Mouse (Mus musculus) heart, embryonic 16.5 days (tissue): ENCODE results near the gene Tbc1d2. TPM values are rescaled to one million over a fixed set of nuclear protein-coding genes. Genes with fewer than 3 reads are reported as not detected.
A peak's percentile ranks its signal among the peaks of the same experiment; 100 is the strongest.

Experiments used
- ATAC-seq: fragments of 200-750 bp; cut with Nextera tagmentation; replicated peaks from 2 replicates; pipeline ENCODE4 v1.8.0; 2017; ENCODE audit warnings: moderate number of reproducible peaks; ENCODE audit not compliant: insufficient read depth, low FRiP score; ENCODE audit errors: extremely low read depth
- H3K27ac ChIP-seq: fragments of 300-500 bp; sonication (generic); 2 replicates; pipeline ENCODE4 v1.5.1; 2014; ENCODE audit warnings: mild to moderate bottlenecking, low read length, control low read depth, moderate library complexity
- H3K27me3 ChIP-seq: fragments of 300-500 bp; sonication (generic); 2 replicates; pipeline ENCODE4 v1.6.1; 2014; ENCODE audit warnings: low read length, mixed read lengths; ENCODE audit not compliant: control insufficient read depth, insufficient read depth
- H3K36me3 ChIP-seq: fragments of 300-500 bp; sonication (generic); 2 replicates; pipeline ENCODE4 v1.6.1; 2014; ENCODE audit not compliant: control insufficient read depth, insufficient read depth
- H3K4me1 ChIP-seq: fragments of 300-500 bp; sonication (generic); 2 replicates; pipeline ENCODE4 v1.6.1; 2014; ENCODE audit warnings: low read length, mixed read lengths; ENCODE audit not compliant: control insufficient read depth, insufficient read depth
- H3K4me2 ChIP-seq: fragments of 300-500 bp; sonication (generic); 2 replicates; pipeline ENCODE4 v1.6.1; 2014; ENCODE audit warnings: low read depth, mild to moderate bottlenecking, control low read depth, low read length
- H3K4me3 ChIP-seq: fragments of 300-500 bp; sonication (generic); 2 replicates; pipeline ENCODE4 v1.5.1; 2014; ENCODE audit warnings: mild to moderate bottlenecking, control low read depth, low read length
- H3K9ac ChIP-seq: fragments of 300-500 bp; sonication (generic); 2 replicates; pipeline ENCODE4 v1.6.1; 2014; ENCODE audit warnings: low read length, control low read depth
- H3K9me3 ChIP-seq: fragments of 300-500 bp; sonication (generic); replicated peaks from 2 replicates; pipeline ENCODE4 v1.6.1; 2016; ENCODE audit warnings: low read length; ENCODE audit not compliant: control insufficient read depth
- WGBS: fragments of 180-500 bp; shearing (Covaris S2); extraction: QIAGEN DNeasy Blood & Tissue Kit; methylation state at CpG from one replicate; pipeline ENCODE4 v1.1.7; 2014; 5-methylcytosine and 5-hydroxymethylcytosine counted together
- polyA plus RNA-seq: library from polyadenylated mRNA; unstranded; fragments of >200 nt; fragmentation: Nextera tagmentation; extraction: Ambion mirVana; gene quantifications from 2 replicates; pipeline ENCODE4 v1.2.1, GENCODE M21; 2015

Tbc1d2 gene
- polyA plus RNA-seq, 1 experiment from 2014 or later: 0.80 TPM

- H3K4me3 ChIP-seq: no peak overlapping the region
- H3K9ac ChIP-seq: no peak overlapping the region
- no peaks in the 10 kb centered on the region for H3K4me1 ChIP-seq
- H3K27me3 ChIP-seq: no peaks in the 10 kb centered on the region
- no peaks in the 10 kb centered on the region for H3K9me3 ChIP-seq
- 69% methylated on average over 11 of the region's 11 CpGs for WGBS
- no peak for ATAC-seq
- no peak overlapping the region for H3K27ac ChIP-seq
- no peaks in the 10 kb centered on the region for H3K36me3 ChIP-seq
- H3K4me2 ChIP-seq: no peak overlapping the region
Observed at GRCm38 (mm10) chr4:46675272-46675785, 25.3 kb upstream of the Tbc1d2 start.

GRCm38 (mm10) chr4:46668620-46669019 is 18.6 kb upstream of the Tbc1d2 start:
- no peak for ATAC-seq
- no peaks in the 10 kb centered on the region for H3K36me3 ChIP-seq
- H3K4me2 ChIP-seq: no peak overlapping the region
- H3K27ac ChIP-seq: peak overlapping the region; percentile 19
- no peak overlapping the region for H3K4me3 ChIP-seq
- peak overlapping the region; percentile 42 for H3K9ac ChIP-seq
- WGBS: 46% methylated on average over 11 of the region's 11 CpGs
- H3K27me3 ChIP-seq: no peaks in the 10 kb centered on the region
- H3K9me3 ChIP-seq: no peaks in the 10 kb centered on the region
- H3K4me1 ChIP-seq: peaks cover 29% of the 10 kb centered on the region

GRCm38 (mm10) chr4:46666420-46666819 is 16.4 kb upstream of the Tbc1d2 start:
- Histone ChIP-seq H3K36me3 (no peaks in the 10 kb centered on the region), H3K27ac (no peak overlapping the region), H3K9ac (no peak overlapping the region), H3K4me2 (no peak overlapping the region), H3K4me3 (no peak overlapping the region), H3K27me3 (no peaks in the 10 kb centered on the region; the same call in 1 of the 2 replicates), H3K4me1 (peaks cover 29% of the 10 kb centered on the region), H3K9me3 (no peaks in the 10 kb centered on the region)
- 72% methylated on average over 5 of the region's 5 CpGs for WGBS
- ATAC-seq: no peak

GRCm38 (mm10) chr4:46665371-46665774 is 15.4 kb upstream of the Tbc1d2 start:
- WGBS: 5% methylated on average over 7 of the region's 8 CpGs

GRCm38 (mm10) chr4:46664123-46665009 is 14.4 kb upstream of the Tbc1d2 start:
- Histone ChIP-seq H3K9me3 (no peaks in the 10 kb centered on the region), H3K27ac (peak overlapping the region; percentile 77), H3K4me3 (peak overlapping the region; percentile 50), H3K9ac (peak overlapping the region; percentile 79), H3K4me2 (peak overlapping the region; percentile 80), H3K27me3 (no peaks in the 10 kb centered on the region; the same call in 1 of the 2 replicates), H3K36me3 (no peaks in the 10 kb centered on the region), H3K4me1 (peaks cover 29% of the 10 kb centered on the region)
- ATAC-seq: peak; percentile 86
- 6% methylated on average over 34 of the region's 34 CpGs for WGBS

More at GRCm38 (mm10) chr4:46665371-46665774, 15.4 kb upstream of the Tbc1d2 start:
- H3K4me2 ChIP-seq: no peak overlapping the region
- H3K9me3 ChIP-seq: no peaks in the 10 kb centered on the region
- no peak overlapping the region for H3K9ac ChIP-seq
- no peak overlapping the region for H3K27ac ChIP-seq
- no peak overlapping the region for H3K4me3 ChIP-seq
- peaks cover 29% of the 10 kb centered on the region for H3K4me1 ChIP-seq
- H3K27me3 ChIP-seq: no peaks in the 10 kb centered on the region; the same call in 1 of the 2 replicates
- H3K36me3 ChIP-seq: no peaks in the 10 kb centered on the region
- ATAC-seq: no peak

GRCm38 (mm10) chr4:46661433-46661832 is 11.4 kb upstream of the Tbc1d2 start:
- no peak for ATAC-seq
- WGBS: 70% methylated on average over 9 of the region's 9 CpGs

GRCm38 (mm10) chr4:46658946-46659345 is 8.9 kb upstream of the Tbc1d2 start:
- Histone ChIP-seq H3K4me1 (peaks cover 2% of the 10 kb centered on the region), H3K9me3 (no peaks in the 10 kb centered on the region), H3K4me3 (no peak overlapping the region), H3K36me3 (no peaks in the 10 kb centered on the region), H3K9ac (no peak overlapping the region), H3K27ac (no peak overlapping the region), H3K4me2 (no peak overlapping the region), H3K27me3 (peaks cover 8% of the 10 kb centered on the region)
- ATAC-seq: no peak
- WGBS: 70% methylated on average over 5 of the region's 5 CpGs

More at GRCm38 (mm10) chr4:46661433-46661832, 11.4 kb upstream of the Tbc1d2 start:
- Histone ChIP-seq H3K9me3 (no peaks in the 10 kb centered on the region), H3K9ac (no peak overlapping the region), H3K4me3 (no peak overlapping the region), H3K4me2 (no peak overlapping the region), H3K4me1 (peaks cover 13% of the 10 kb centered on the region), H3K36me3 (no peaks in the 10 kb centered on the region), H3K27ac (no peak overlapping the region), H3K27me3 (peaks cover 3% of the 10 kb centered on the region; the same call in 1 of the 2 replicates)

GRCm38 (mm10) chr4:46657116-46657515 is 7.1 kb upstream of the Tbc1d2 start:
- 6% methylated on average over 5 of the region's 5 CpGs for WGBS
- no peak overlapping the region for H3K4me2 ChIP-seq
- H3K9ac ChIP-seq: no peak overlapping the region

GRCm38 (mm10) chr4:46655956-46656355 is 5.9 kb upstream of the Tbc1d2 start:
- Histone ChIP-seq H3K4me1 (no peaks in the 10 kb centered on the region), H3K4me3 (no peak overlapping the region), H3K9me3 (no peaks in the 10 kb centered on the region), H3K4me2 (no peak overlapping the region), H3K27ac (no peak overlapping the region), H3K36me3 (no peaks in the 10 kb centered on the region), H3K9ac (no peak overlapping the region), H3K27me3 (peaks cover 18% of the 10 kb centered on the region)
- no peak for ATAC-seq
- WGBS: 61% methylated on average over 2 of the region's 2 CpGs

More at GRCm38 (mm10) chr4:46657116-46657515, 7.1 kb upstream of the Tbc1d2 start:
- Histone ChIP-seq H3K4me3 (no peak overlapping the region), H3K27ac (no peak overlapping the region), H3K27me3 (peaks cover 12% of the 10 kb centered on the region), H3K36me3 (no peaks in the 10 kb centered on the region), H3K9me3 (no peaks in the 10 kb centered on the region), H3K4me1 (no peaks in the 10 kb centered on the region)
- ATAC-seq: no peak
